Mouse (Mus musculus) stomach, postnatal 0 days (tissue): ENCODE measurements around the gene Mindy1. TPM values are rescaled to one million over a fixed set of nuclear protein-coding genes. Genes with fewer than 3 reads are reported as not detected.

ENCODE experiments used
- ATAC-seq: fragments of 200-750 bp; cut with Nextera tagmentation; 2 replicates; pipeline ENCODE4 v1.8.0; 2017; ENCODE audit not compliant: low FRiP score, low TSS enrichment
- DNase-seq: peaks from one replicate; pipeline ENCODE4 v3.0.0-alpha.2; 2016; ENCODE audit warnings: low spot score
- H3K27ac ChIP-seq: fragments of 300-500 bp; sonication (generic); replicated peaks from 2 replicates; pipeline ENCODE4 v1.5.1; 2014; ENCODE audit warnings: mild to moderate bottlenecking, control low read depth
- H3K27me3 ChIP-seq: fragments of 300-500 bp; sonication (generic); 2 replicates; pipeline ENCODE4 v1.6.1; 2014; ENCODE audit warnings: low read length; ENCODE audit not compliant: control insufficient read depth, insufficient read depth
- H3K36me3 ChIP-seq: fragments of 300-500 bp; sonication (generic); 2 replicates; pipeline ENCODE4 v1.6.1; 2014; ENCODE audit warnings: low read length, mixed read lengths; ENCODE audit not compliant: control insufficient read depth, insufficient read depth
- H3K4me1 ChIP-seq: fragments of 300-500 bp; sonication (generic); replicated peaks from 2 replicates; pipeline ENCODE4 v1.6.1; 2014; ENCODE audit warnings: antibody characterized with exemption; ENCODE audit not compliant: control insufficient read depth, insufficient read depth
- H3K4me2 ChIP-seq: fragments of 300-500 bp; sonication (generic); replicated peaks from 2 replicates; pipeline ENCODE4 v1.6.1; 2014; ENCODE audit warnings: low read depth, mild to moderate bottlenecking, control low read depth, moderate library complexity
- H3K4me3 ChIP-seq: fragments of 300-500 bp; sonication (generic); 2 replicates; pipeline ENCODE4 v1.5.1; 2014; ENCODE audit warnings: low read depth, low read length, control low read depth
- H3K9ac ChIP-seq: fragments of 300-500 bp; sonication (generic); 2 replicates; pipeline ENCODE4 v1.6.1; 2014; ENCODE audit warnings: mild to moderate bottlenecking, low read length, control low read depth, mixed read lengths
- H3K9me3 ChIP-seq: fragments of 300-500 bp; sonication (generic); 2 replicates; pipeline ENCODE4 v1.6.1; 2016; ENCODE audit warnings: low read length; ENCODE audit not compliant: control insufficient read depth
- CTCF ChIP-seq: IDR thresholded peaks from 2 replicates; pipeline ENCODE4 v1.5.1; 2016; ENCODE audit warnings: antibody characterized with exemption, low read depth, mild to moderate bottlenecking, moderate library complexity
- EP300 ChIP-seq: optimal IDR thresholded peaks from 2 replicates; pipeline ENCODE3; 2016; ENCODE audit warnings: antibody characterized with exemption
- WGBS: fragments of 180-500 bp; shearing (Covaris S2); extraction: QIAGEN DNeasy Blood & Tissue Kit; methylation state at CpG from one replicate; pipeline ENCODE4 v1.1.7; 2014; 5-methylcytosine and 5-hydroxymethylcytosine counted together
- polyA plus RNA-seq: library from polyadenylated mRNA; unstranded; fragments of >200 nt; fragmentation: Nextera tagmentation; extraction: Ambion mirVana; gene quantifications from 2 replicates; pipeline ENCODE4 v1.2.1, GENCODE M21; 2015

Mindy1 gene
- polyA plus RNA-seq, 1 experiment from 2014 or later, result 55.9 TPM

GRCm38 (mm10) chr3:95263089-95263739, 17.9 kb upstream of the Mindy1 start:
- Histone ChIP-seq H3K36me3 (peaks cover 2% of the 10 kb centered on the region; the same call in 1 of the 2 replicates), H3K9me3 (no peaks in the 10 kb centered on the region), H3K4me1 (no peaks in the 10 kb centered on the region), H3K27me3 (no peaks in the 10 kb centered on the region), H3K9ac (no peak overlapping the region), H3K4me2 (no peak overlapping the region), H3K27ac (0 out of 2 replicates have a peak overlapping the region, but pooled peaks have one; percentile 30), H3K4me3 (no peak overlapping the region)
- no peak for TF ChIP-seq EP300
- peak; percentile 84 for TF ChIP-seq CTCF
- peak; percentile 66 for ATAC-seq
- WGBS, result 48% methylated on average over 11 of the region's 11 CpGs
- DNase-seq, result peak; percentile 80

GRCm38 (mm10) chr3:95264724-95265123, 16.4 kb upstream of the Mindy1 start:
- 77% methylated on average over 1 of the region's 1 CpGs for WGBS
- DNase-seq (no peak), ATAC-seq (no peak)
- no peak overlapping the region for H3K27ac ChIP-seq
- no peaks in the 10 kb centered on the region for H3K4me1 ChIP-seq
- H3K4me3 ChIP-seq, result no peak overlapping the region
- no peak for TF ChIP-seq EP300
- no peak overlapping the region for H3K9ac ChIP-seq
- H3K36me3 ChIP-seq, result peaks cover 2% of the 10 kb centered on the region; the same call in 1 of the 2 replicates
- no peaks in the 10 kb centered on the region for H3K9me3 ChIP-seq
- no peak overlapping the region for H3K4me2 ChIP-seq
- H3K27me3 ChIP-seq, result no peaks in the 10 kb centered on the region

GRCm38 (mm10) chr3:95266052-95266451, 15.1 kb upstream of the Mindy1 start:
- Histone ChIP-seq H3K4me1 (no peaks in the 10 kb centered on the region), H3K9ac (no peak overlapping the region), H3K4me3 (no peak overlapping the region), H3K27me3 (no peaks in the 10 kb centered on the region), H3K27ac (no peak overlapping the region), H3K4me2 (no peak overlapping the region), H3K9me3 (no peaks in the 10 kb centered on the region), H3K36me3 (no peaks in the 10 kb centered on the region; the same call in 1 of the 2 replicates)
- DNase-seq (no peak), ATAC-seq (no peak)
- 94% methylated on average over 3 of the region's 3 CpGs for WGBS
- TF ChIP-seq CTCF (peak; percentile 17; the same call in 1 of the 2 replicates), EP300 (no peak)

GRCm38 (mm10) chr3:95267855-95268254, 13.3 kb upstream of the Mindy1 start:
- no peak overlapping the region for H3K9ac ChIP-seq
- TF ChIP-seq EP300 (no peak), CTCF (no peak)
- no peak for ATAC-seq
- no peaks in the 10 kb centered on the region for H3K9me3 ChIP-seq
- H3K36me3 ChIP-seq, result no peaks in the 10 kb centered on the region; the same call in 1 of the 2 replicates
- H3K27ac ChIP-seq, result no peak overlapping the region; the same call in 1 of the 2 replicates
- H3K4me2 ChIP-seq, result no peak overlapping the region
- no peak overlapping the region for H3K4me3 ChIP-seq
- H3K4me1 ChIP-seq, result no peaks in the 10 kb centered on the region
- H3K27me3 ChIP-seq, result no peaks in the 10 kb centered on the region
- DNase-seq, result no peak

GRCm38 (mm10) chr3:95269789-95270188, 11.4 kb upstream of the Mindy1 start:
- H3K4me2 ChIP-seq, result no peak overlapping the region
- 83% methylated on average over 5 of the region's 5 CpGs for WGBS
- no peak for DNase-seq
- H3K27ac ChIP-seq, result no peak overlapping the region
- no peaks in the 10 kb centered on the region for H3K4me1 ChIP-seq
- ATAC-seq, result no peak
- no peaks in the 10 kb centered on the region for H3K9me3 ChIP-seq
- no peaks in the 10 kb centered on the region; the same call in 1 of the 2 replicates for H3K36me3 ChIP-seq
- H3K27me3 ChIP-seq, result no peaks in the 10 kb centered on the region
- H3K9ac ChIP-seq, result no peak overlapping the region
- no peak overlapping the region for H3K4me3 ChIP-seq
- TF ChIP-seq CTCF (no peak), EP300 (no peak)

- Histone ChIP-seq H3K27me3 (no peaks in the 10 kb centered on the region), H3K36me3 (no peaks in the 10 kb centered on the region; the same call in 1 of the 2 replicates), H3K9ac (no peak overlapping the region), H3K4me1 (no peaks in the 10 kb centered on the region), H3K27ac (peak overlapping the region; percentile 73), H3K4me3 (no peak overlapping the region), H3K4me2 (no peak overlapping the region), H3K9me3 (no peaks in the 10 kb centered on the region)
- TF ChIP-seq CTCF (no peak), EP300 (no peak)
- ATAC-seq (peak; percentile 77), DNase-seq (peak; percentile 71)
- WGBS, result 68% methylated on average over 12 of the region's 12 CpGs
Observed at GRCm38 (mm10) chr3:95270766-95271364, 10.3 kb upstream of the Mindy1 start.
